In the genomic region with DNA sequence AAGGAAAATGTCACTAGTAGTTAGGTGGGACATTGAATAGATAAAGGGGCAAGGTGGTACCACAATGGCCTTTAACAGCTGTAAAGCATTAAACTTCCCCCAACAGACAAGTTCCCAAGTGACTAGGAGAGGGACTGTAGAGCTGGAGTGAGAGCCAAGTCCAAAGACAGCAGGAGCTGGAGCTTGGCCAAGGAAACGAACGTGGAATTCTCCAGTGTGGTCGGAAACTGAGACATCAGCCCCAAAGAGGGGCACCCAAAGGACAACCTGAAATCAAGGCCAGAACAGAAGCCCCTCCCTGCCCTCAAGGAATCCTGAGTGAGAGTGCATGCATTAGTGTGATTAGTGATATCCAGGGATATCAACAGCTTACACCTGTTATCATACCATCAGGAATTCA, we compare ENCODE assay signal across 10 mouse cellular contexts. TPM values are rescaled to one million over a fixed set of nuclear protein-coding genes. Genes with fewer than 3 reads are reported as not detected.
DNase-seq lines count a peak whose midpoint lies in the region; ATAC-seq and TF ChIP-seq lines count a peak whose summit lies in the region.
"Had no signal": no experiment of that assay in that cellular context is flagged by ENCODE, and none has a peak within 500 bp of the region (broad histone marks: within the 10 kb centered on the region; RNA-seq: fewer than 3 reads in every experiment).

No protein-coding gene starts in this region.

- H3K4me1 ChIP-seq in heart, embryonic 16.5 days (ENCODE audit: control insufficient read depth, insufficient read depth, low read length): peaks cover 45% of the 10 kb centered on the region
- H3K4me1 ChIP-seq in midbrain, embryonic 12.5 days: peaks cover 32% of the 10 kb centered on the region

- H3K9ac ChIP-seq in heart, embryonic 16.5 days (ENCODE audit: low read length): peak overlapping the region; percentile 49; the same call in 1 of the 2 replicates
- H3K9ac ChIP-seq in midbrain, embryonic 12.5 days (replicated peaks): 0 out of 2 replicates have a peak overlapping the region, but pooled peaks have one; percentile 11
- H3K9ac ChIP-seq: liver, embryonic 15.5 days had no signal

- ATAC-seq in heart, embryonic 16.5 days (replicated peaks; ENCODE audit: extremely low read depth, insufficient read depth, low FRiP score): no peak
- ATAC-seq in midbrain, embryonic 12.5 days (ENCODE audit: low FRiP score, low read depth): no peak
- no peak for ATAC-seq in megakaryocyte-erythroid progenitor cell, adult 5-6 weeks (replicated peaks; ENCODE audit: low FRiP score, low TSS enrichment, poor library complexity, severe bottlenecking)
- ATAC-seq: Patski had no signal

- H3K27me3 ChIP-seq in heart, embryonic 16.5 days (ENCODE audit: control insufficient read depth, insufficient read depth, low read length): no peaks in the 10 kb centered on the region
- no peaks in the 10 kb centered on the region for H3K27me3 ChIP-seq in midbrain, embryonic 12.5 days
- H3K27me3 ChIP-seq: liver, embryonic 15.5 days; Patski had no signal

- H3K36me3 ChIP-seq in heart, embryonic 16.5 days (ENCODE audit: control insufficient read depth, insufficient read depth): no peaks in the 10 kb centered on the region
- no peaks in the 10 kb centered on the region for H3K36me3 ChIP-seq in midbrain, embryonic 12.5 days

- WGBS in heart, embryonic 16.5 days: 10% methylated on average over 3 of the region's 3 CpGs
- 73% methylated on average over 3 of the region's 3 CpGs for WGBS in midbrain, embryonic 12.5 days

- no peak for DNase-seq in layer of hippocampus, adult 2 months (ENCODE audit: low spot score in 2 of 2)
- DNase-seq in layer of hippocampus, adult 9-11 months: no peak
- DNase-seq in adrenal gland, postnatal 25 days: peak; percentile 51
- DNase-seq in thymus, postnatal 0 days (ENCODE audit: low spot score): no peak
- no peak for DNase-seq in gastrocnemius, adult 18-20 months (ENCODE audit: low spot score)

- H3K9me3 ChIP-seq in heart, embryonic 16.5 days (replicated peaks; ENCODE audit: control insufficient read depth, low read length): no peaks in the 10 kb centered on the region
- H3K9me3 ChIP-seq in midbrain, embryonic 12.5 days: no peaks in the 10 kb centered on the region
- H3K9me3 ChIP-seq: liver, embryonic 15.5 days had no signal

- TF ChIP-seq CTCF in layer of hippocampus, adult 2 months (conservative IDR thresholded peaks at IDR 0.05): no peak

- H3K4me3 ChIP-seq in layer of hippocampus, adult 2 months: peak overlapping the region; percentile 4; the same call in 1 of the 2 replicates
- H3K4me3 ChIP-seq in heart, embryonic 16.5 days (ENCODE audit: low read length): peak overlapping the region; percentile 30
- H3K4me3 ChIP-seq in midbrain, embryonic 12.5 days: no peak overlapping the region
- H3K4me3 ChIP-seq: liver, embryonic 15.5 days had no signal

- H3K27ac ChIP-seq in layer of hippocampus, adult 2 months: no peak overlapping the region
- H3K27ac ChIP-seq in heart, embryonic 16.5 days (ENCODE audit: low read length): peak overlapping the region; percentile 47
- H3K27ac ChIP-seq in midbrain, embryonic 12.5 days (replicated peaks): no peak overlapping the region
- H3K27ac ChIP-seq: liver, embryonic 15.5 days had no signal

- peak overlapping the region; percentile 58 for H3K4me2 ChIP-seq in heart, embryonic 16.5 days (ENCODE audit: low read depth, low read length)
- 0 out of 2 replicates have a peak overlapping the region, but pooled peaks have one; percentile 13 for H3K4me2 ChIP-seq in midbrain, embryonic 12.5 days (replicated peaks)

RNA-seq across cellular contexts. Expression of a gene that starts 3.9 kb away (rescaled TPM):
- 100 to 1,000 TPM in 1 of 2 experiments, 10 to 100 TPM in 1; 97.5 to 104 TPM for total RNA-seq in layer of hippocampus, adult 2 months (2021)
- total RNA-seq in adrenal gland, postnatal 25 days (2021): 113 and 119 TPM in 2 replicates
- 86.7 and 87.0 TPM in 2 replicates for polyA plus RNA-seq in heart, embryonic 16.5 days (2015; fragmentation: Nextera tagmentation; extraction: Ambion mirVana)
- polyA plus RNA-seq in midbrain, embryonic 12.5 days (2016; fragmentation: Nextera tagmentation; extraction: Ambion mirVana): 105 and 113 TPM in 2 replicates
- 71.8 and 75.0 TPM in 2 replicates for polyA plus RNA-seq in thymus, postnatal 0 days (2015; fragmentation: Nextera tagmentation; extraction: Ambion mirVana)
- 52.4 and 59.3 TPM in 2 replicates for total RNA-seq in megakaryocyte-erythroid progenitor cell, adult 5-6 weeks (2014; fragmentation: Nextera tagmentation)
- 114 and 118 TPM in 2 replicates for total RNA-seq in megakaryocyte-erythroid progenitor cell, adult 5-6 weeks (2017)
- total RNA-seq in gastrocnemius, adult 18-20 months (2021): 100 to 1,000 TPM; 163 to 167 TPM

RNA-seq across cellular contexts. Expression of a gene that starts 30.2 kb away (rescaled TPM):
- total RNA-seq in layer of hippocampus, adult 2 months (2021): not detected
- not detected in 2 replicates for total RNA-seq in adrenal gland, postnatal 25 days (2021)
- polyA plus RNA-seq in heart, embryonic 16.5 days (2015; fragmentation: Nextera tagmentation; extraction: Ambion mirVana): not detected in 2 replicates
- not detected in 2 replicates for polyA plus RNA-seq in midbrain, embryonic 12.5 days (2016; fragmentation: Nextera tagmentation; extraction: Ambion mirVana)
- polyA plus RNA-seq in thymus, postnatal 0 days (2015; fragmentation: Nextera tagmentation; extraction: Ambion mirVana): not detected in 2 replicates
- not detected in 2 replicates for total RNA-seq in megakaryocyte-erythroid progenitor cell, adult 5-6 weeks (2014; fragmentation: Nextera tagmentation)
- total RNA-seq in megakaryocyte-erythroid progenitor cell, adult 5-6 weeks (2017): not detected in 2 replicates
- total RNA-seq in gastrocnemius, adult 18-20 months (2021): not detected
- polyA plus RNA-seq: liver, embryonic 15.5 days; Patski had no signal

RNA-seq across cellular contexts. Expression of a gene that starts 33.4 kb away (rescaled TPM):
- total RNA-seq in layer of hippocampus, adult 2 months (2021): 10 to 100 TPM; 13.8 to 17.9 TPM
- total RNA-seq in adrenal gland, postnatal 25 days (2021): 11.6 and 12.4 TPM in 2 replicates
- polyA plus RNA-seq in heart, embryonic 16.5 days (2015; fragmentation: Nextera tagmentation; extraction: Ambion mirVana): 35.6 and 44.4 TPM in 2 replicates
- 10.5 and 13.5 TPM in 2 replicates for polyA plus RNA-seq in midbrain, embryonic 12.5 days (2016; fragmentation: Nextera tagmentation; extraction: Ambion mirVana)
- polyA plus RNA-seq in thymus, postnatal 0 days (2015; fragmentation: Nextera tagmentation; extraction: Ambion mirVana): 85.4 and 88.0 TPM in 2 replicates
- total RNA-seq in megakaryocyte-erythroid progenitor cell, adult 5-6 weeks (2014; fragmentation: Nextera tagmentation): 4.8 and 15.9 TPM in 2 replicates
- 7.4 and 13.3 TPM in 2 replicates for total RNA-seq in megakaryocyte-erythroid progenitor cell, adult 5-6 weeks (2017)
- total RNA-seq in gastrocnemius, adult 18-20 months (2021): 1 to 10 TPM; 6.1 to 7.8 TPM

RNA-seq across cellular contexts. Expression of a gene that starts 36.1 kb away (rescaled TPM):
- total RNA-seq in layer of hippocampus, adult 2 months (2021): 10 to 100 TPM; 28.7 to 30.0 TPM
- 41.1 and 48.2 TPM in 2 replicates for total RNA-seq in adrenal gland, postnatal 25 days (2021)
- 35.6 and 42.4 TPM in 2 replicates for polyA plus RNA-seq in heart, embryonic 16.5 days (2015; fragmentation: Nextera tagmentation; extraction: Ambion mirVana)
- polyA plus RNA-seq in midbrain, embryonic 12.5 days (2016; fragmentation: Nextera tagmentation; extraction: Ambion mirVana): 43.2 and 45.0 TPM in 2 replicates
- 61.1 and 65.7 TPM in 2 replicates for polyA plus RNA-seq in thymus, postnatal 0 days (2015; fragmentation: Nextera tagmentation; extraction: Ambion mirVana)
- 45.5 and 46.0 TPM in 2 replicates for total RNA-seq in megakaryocyte-erythroid progenitor cell, adult 5-6 weeks (2014; fragmentation: Nextera tagmentation)
- 67.5 and 133 TPM in 2 replicates for total RNA-seq in megakaryocyte-erythroid progenitor cell, adult 5-6 weeks (2017)
- total RNA-seq in gastrocnemius, adult 18-20 months (2021): 10 to 100 TPM; 21.9 to 23.7 TPM
